Mouse (Mus musculus) C2C12 (cell line): ENCODE data around the gene Stxbp1.

Source experiments
- CEBPB ChIP-seq: IDR thresholded peaks from one replicate; pipeline ENCODE4 v1.6.1; 2011; ENCODE audit warnings: low read depth, mild to moderate bottlenecking, control low read depth, moderate library complexity
- CTCF ChIP-seq: IDR thresholded peaks from one replicate; pipeline ENCODE4 v1.5.1; 2011; ENCODE audit not compliant: control insufficient read depth, insufficient read depth, insufficient read length
- FOSL1 ChIP-seq: IDR thresholded peaks from one replicate; pipeline ENCODE4 v1.8.0; 2011; ENCODE audit warnings: mild to moderate bottlenecking, low read length; ENCODE audit not compliant: poor library complexity, insufficient read depth, severe bottlenecking
- MAX ChIP-seq: IDR thresholded peaks from one replicate; pipeline ENCODE4 v1.6.1; 2011; ENCODE audit warnings: mild to moderate bottlenecking, control low read depth
- MYOD1 ChIP-seq: IDR thresholded peaks from one replicate; pipeline ENCODE4 v1.6.1; 2011; ENCODE audit warnings: low read depth; ENCODE audit not compliant: control insufficient read depth, insufficient read length
- USF1 ChIP-seq: IDR thresholded peaks from one replicate; pipeline ENCODE4 v1.6.1; 2011; ENCODE audit warnings: low read depth, mild to moderate bottlenecking, control low read depth, moderate library complexity

- TF ChIP-seq CTCF (no peak), MAX (peak; percentile 51), FOSL1 (no peak), MYOD1 (no peak), USF1 (no peak), CEBPB (no peak)
These were observed 29.7 kb upstream of the Stxbp1 start for GRCm38 (mm10) chr2:32876490-32877302.
